Comparison of ENCODE assay signal across 21 mouse cellular contexts in genomic region chr9:50499781-50500180, GRCm38 (mm10). TPM values are rescaled to one million over a fixed set of nuclear protein-coding genes. Genes with fewer than 3 reads are reported as not detected.
DNase-seq lines count a peak whose midpoint lies in the region; ATAC-seq and TF ChIP-seq lines count a peak whose summit lies in the region.
"Had no signal": no experiment of that assay in that cellular context is flagged by ENCODE, and none has a peak within 500 bp of the region (broad histone marks: within the 10 kb centered on the region; RNA-seq: fewer than 3 reads in every experiment).

No protein-coding gene starts in this region.

- H3K36me3 ChIP-seq in hindbrain, embryonic 14.5 days (replicated peaks; ENCODE audit: control insufficient read depth, insufficient read depth), result no peaks in the 10 kb centered on the region
- no peaks in the 10 kb centered on the region for H3K36me3 ChIP-seq in hindbrain, embryonic 10.5 days
- no peaks in the 10 kb centered on the region for H3K36me3 ChIP-seq in midbrain, embryonic 13.5 days
- no peaks in the 10 kb centered on the region for H3K36me3 ChIP-seq in midbrain, postnatal 0 days (ENCODE audit: insufficient read depth, low read length)
- no peaks in the 10 kb centered on the region for H3K36me3 ChIP-seq in myocyte (ENCODE audit: control insufficient read depth, insufficient read depth)
- H3K36me3 ChIP-seq in thymus, adult 2 months (ENCODE audit: control insufficient read depth, insufficient read depth, low read length), result no peaks in the 10 kb centered on the region
- H3K36me3 ChIP-seq: embryonic facial prominence, embryonic 13.5 days; forebrain, embryonic 12.5 days; heart, embryonic 10.5 days; heart, embryonic 15.5 days had no signal

- no peak for ATAC-seq in hindbrain, embryonic 14.5 days (ENCODE audit: low FRiP score)
- no peak for ATAC-seq in midbrain, embryonic 13.5 days
- no peak for ATAC-seq in midbrain, postnatal 0 days (ENCODE audit: low FRiP score)
- ATAC-seq: forebrain, embryonic 16.5 days had no signal

- DNase-seq in hindbrain, embryonic 14.5 days (ENCODE audit: low spot score), result no peak
- DNase-seq in hindbrain, embryonic 10.5 days (ENCODE audit: low spot score), result no peak
- no peak for DNase-seq in midbrain, postnatal 0 days (ENCODE audit: low spot score)
- DNase-seq in thymus, adult 2 months, result no peak
- DNase-seq in kidney, adult 8-10 months, result no peak
- DNase-seq: adrenal gland, adult 2 months; adrenal gland, postnatal 25 days; cerebellum, adult 18-20 months; cerebellum, adult 9-11 months; cerebellum, postnatal 36 days; gastrocnemius, postnatal 10 days; heart, adult 18-20 months; heart, postnatal 14 days had no signal

- no peak overlapping the region for H3K27ac ChIP-seq in hindbrain, embryonic 14.5 days
- no peak overlapping the region for H3K27ac ChIP-seq in hindbrain, embryonic 10.5 days
- no peak overlapping the region for H3K27ac ChIP-seq in midbrain, embryonic 13.5 days
- no peak overlapping the region for H3K27ac ChIP-seq in midbrain, postnatal 0 days (ENCODE audit: low read depth, low read length)
- H3K27ac ChIP-seq in thymus, adult 2 months (ENCODE audit: control insufficient read depth, insufficient read depth, low read length), result no peak overlapping the region
- H3K27ac ChIP-seq: embryonic facial prominence, embryonic 13.5 days; forebrain, embryonic 12.5 days; heart, embryonic 10.5 days; heart, embryonic 15.5 days had no signal

- H3K79me2 ChIP-seq in myocyte (ENCODE audit: control insufficient read depth, insufficient read depth), result no peaks in the 10 kb centered on the region

- no peaks in the 10 kb centered on the region for H3K9me3 ChIP-seq in hindbrain, embryonic 14.5 days (ENCODE audit: control insufficient read depth, low read length)
- no peaks in the 10 kb centered on the region for H3K9me3 ChIP-seq in hindbrain, embryonic 10.5 days
- H3K9me3 ChIP-seq in midbrain, embryonic 13.5 days, result no peaks in the 10 kb centered on the region
- no peaks in the 10 kb centered on the region for H3K9me3 ChIP-seq in midbrain, postnatal 0 days (ENCODE audit: low read length)
- H3K9me3 ChIP-seq: embryonic facial prominence, embryonic 13.5 days; forebrain, embryonic 12.5 days; heart, embryonic 10.5 days; heart, embryonic 15.5 days had no signal

- 84% methylated on average over 3 of the region's 3 CpGs for WGBS in hindbrain, embryonic 14.5 days
- WGBS in hindbrain, embryonic 10.5 days, result 86% methylated on average over 3 of the region's 3 CpGs
- 91% methylated on average over 3 of the region's 3 CpGs for WGBS in midbrain, embryonic 13.5 days
- WGBS in midbrain, postnatal 0 days, result 85% methylated on average over 3 of the region's 3 CpGs
- 83% methylated on average over 3 of the region's 3 CpGs for WGBS in thymus, adult 2 months

- TF ChIP-seq POLR2A in myocyte (IDR thresholded peaks at IDR 0.05; ENCODE audit: insufficient read length, low read depth), result no peak
- no peak for TF ChIP-seq POLR2A in thymus, adult 2 months (IDR thresholded peaks at IDR 0.05; ENCODE audit: control insufficient read depth, extremely low read depth, insufficient read depth, low read length, poor library complexity)

- no peak overlapping the region for H3K9ac ChIP-seq in hindbrain, embryonic 14.5 days
- H3K9ac ChIP-seq in midbrain, embryonic 13.5 days (replicated peaks), result no peak overlapping the region
- no peak overlapping the region for H3K9ac ChIP-seq in midbrain, postnatal 0 days (replicated peaks; ENCODE audit: low read length, poor library complexity, severe bottlenecking)
- H3K9ac ChIP-seq: embryonic facial prominence, embryonic 13.5 days; forebrain, embryonic 12.5 days; heart, embryonic 15.5 days had no signal

- TF ChIP-seq CTCF in midbrain, postnatal 0 days (IDR thresholded peaks at IDR 0.05), result no peak
- TF ChIP-seq CTCF in thymus, adult 2 months (IDR thresholded peaks at IDR 0.05; ENCODE audit: borderline replicate concordance, control insufficient read depth, extremely low read depth, insufficient read depth, low read length, poor library complexity), result no peak

- 0 out of 2 replicates have a peak, but pooled peaks cover 7% of the 10 kb centered on the region for H3K4me1 ChIP-seq in hindbrain, embryonic 14.5 days (replicated peaks; ENCODE audit: control insufficient read depth, insufficient read depth, low read length)
- peaks cover 23% of the 10 kb centered on the region for H3K4me1 ChIP-seq in hindbrain, embryonic 10.5 days (replicated peaks)
- H3K4me1 ChIP-seq in midbrain, embryonic 13.5 days (replicated peaks), result peaks cover 24% of the 10 kb centered on the region
- H3K4me1 ChIP-seq in midbrain, postnatal 0 days (ENCODE audit: insufficient read depth, low read length), result no peaks in the 10 kb centered on the region
- peaks cover 19% of the 10 kb centered on the region for H3K4me1 ChIP-seq in thymus, adult 2 months (replicated peaks; ENCODE audit: control insufficient read depth, insufficient read depth, low read length)

- H3ac ChIP-seq in myocyte (ENCODE audit: control insufficient read depth, insufficient read length), result no peak overlapping the region

- peak overlapping the region; percentile 52; the same call in 1 of the 2 replicates for H3K4me2 ChIP-seq in hindbrain, embryonic 14.5 days (replicated peaks)
- peak overlapping the region; percentile 54; the same call in 1 of the 2 replicates for H3K4me2 ChIP-seq in midbrain, embryonic 13.5 days (replicated peaks)
- H3K4me2 ChIP-seq in midbrain, postnatal 0 days (ENCODE audit: low read depth, low read length, poor library complexity, severe bottlenecking), result no peak overlapping the region
- H3K4me2 ChIP-seq in myocyte (ENCODE audit: low read depth), result peak overlapping the region; percentile 77
- H3K4me2 ChIP-seq: embryonic facial prominence, embryonic 13.5 days had no signal

- no peak overlapping the region for H3K4me3 ChIP-seq in hindbrain, embryonic 14.5 days (replicated peaks; ENCODE audit: low read length)
- no peak overlapping the region for H3K4me3 ChIP-seq in hindbrain, embryonic 10.5 days
- no peak overlapping the region for H3K4me3 ChIP-seq in midbrain, embryonic 13.5 days (replicated peaks)
- H3K4me3 ChIP-seq in midbrain, postnatal 0 days (ENCODE audit: low read depth, low read length), result no peak overlapping the region
- H3K4me3 ChIP-seq in myocyte, result peak overlapping the region; percentile 33
- H3K4me3 ChIP-seq in thymus, adult 2 months (ENCODE audit: control insufficient read depth, insufficient read depth, low read length), result no peak overlapping the region
- H3K4me3 ChIP-seq: embryonic facial prominence, embryonic 13.5 days; forebrain, embryonic 12.5 days; heart, embryonic 15.5 days had no signal

- H3K27me3 ChIP-seq in hindbrain, embryonic 14.5 days (ENCODE audit: control insufficient read depth, insufficient read depth, low read length), result no peaks in the 10 kb centered on the region
- no peaks in the 10 kb centered on the region for H3K27me3 ChIP-seq in hindbrain, embryonic 10.5 days (ENCODE audit: insufficient read depth, poor library complexity, severe bottlenecking)
- H3K27me3 ChIP-seq in midbrain, embryonic 13.5 days, result no peaks in the 10 kb centered on the region
- no peaks in the 10 kb centered on the region for H3K27me3 ChIP-seq in midbrain, postnatal 0 days (ENCODE audit: insufficient read depth, low read length)
- H3K27me3 ChIP-seq in myocyte (ENCODE audit: control insufficient read depth, insufficient read depth, insufficient read length), result no peaks in the 10 kb centered on the region
- H3K27me3 ChIP-seq in thymus, adult 2 months (ENCODE audit: control insufficient read depth, insufficient read depth, low read length), result no peaks in the 10 kb centered on the region
- H3K27me3 ChIP-seq: embryonic facial prominence, embryonic 13.5 days; forebrain, embryonic 12.5 days; heart, embryonic 15.5 days had no signal

TF ChIP-seq in myocyte, 11 proteins besides CTCF, POLR2A, EP300 and RAD21 (continues in another document):
- TF ChIP-seq TCF3 (IDR thresholded peaks at IDR 0.05; ENCODE audit: insufficient read length, low read depth), result no peak

RNA-seq across cellular contexts. Expression of gene Plet1, which starts 5.5 kb away (rescaled TPM):
- polyA plus RNA-seq in hindbrain, embryonic 14.5 days (2014; fragmentation: Nextera tagmentation; extraction: Ambion mirVana), result 0.24 and 0.43 TPM in 2 replicates
- polyA plus RNA-seq in hindbrain, embryonic 10.5 days (2016; fragmentation: Nextera tagmentation; extraction: Ambion mirVana), result 1.0 and 1.2 TPM in 2 replicates
- polyA plus RNA-seq in midbrain, embryonic 13.5 days (2015; fragmentation: Nextera tagmentation; extraction: Ambion mirVana), result 0.43 and 0.58 TPM in 2 replicates
- 0.33 TPM in 1 of 2 replicates, not detected in the other for total RNA-seq in midbrain, postnatal 0 days (2014; rRNA removed)
- 0.52 and 0.80 TPM in 2 replicates for polyA plus RNA-seq in midbrain, postnatal 0 days (2015; fragmentation: Nextera tagmentation; extraction: Ambion mirVana)
- 7.9 TPM for polyA plus RNA-seq in myocyte (2012; fragmentation: generic; extraction: Trizol)
- polyA plus RNA-seq in thymus, adult 2 months (2012; rRNA removed), result 7.5 and 8.0 TPM in 2 replicates
- total RNA-seq: gastrocnemius, postnatal 10 days; gastrocnemius, postnatal 4 days had no signal
- polyA plus RNA-seq: adrenal gland, adult 2 months had no signal

RNA-seq across cellular contexts. Expression of gene Pts, which starts 28.7 kb away (rescaled TPM):
- 96.7 and 120 TPM in 2 replicates for polyA plus RNA-seq in hindbrain, embryonic 14.5 days (2014; fragmentation: Nextera tagmentation; extraction: Ambion mirVana)
- 82.4 and 93.7 TPM in 2 replicates for polyA plus RNA-seq in hindbrain, embryonic 10.5 days (2016; fragmentation: Nextera tagmentation; extraction: Ambion mirVana)
- 115 and 123 TPM in 2 replicates for polyA plus RNA-seq in midbrain, embryonic 13.5 days (2015; fragmentation: Nextera tagmentation; extraction: Ambion mirVana)
- total RNA-seq in midbrain, postnatal 0 days (2014; rRNA removed), result 76.6 and 82.3 TPM in 2 replicates
- 116 and 119 TPM in 2 replicates for polyA plus RNA-seq in midbrain, postnatal 0 days (2015; fragmentation: Nextera tagmentation; extraction: Ambion mirVana)
- 29.4 TPM for polyA plus RNA-seq in myocyte (2012; fragmentation: generic; extraction: Trizol)
- 45.0 and 51.0 TPM in 2 replicates for polyA plus RNA-seq in thymus, adult 2 months (2012; rRNA removed)

RNA-seq across cellular contexts. Expression of gene Il18, which starts 54.8 kb away (rescaled TPM):
- polyA plus RNA-seq in hindbrain, embryonic 14.5 days (2014; fragmentation: Nextera tagmentation; extraction: Ambion mirVana), result 18.6 and 19.2 TPM in 2 replicates
- polyA plus RNA-seq in hindbrain, embryonic 10.5 days (2016; fragmentation: Nextera tagmentation; extraction: Ambion mirVana), result 2.8 and 5.9 TPM in 2 replicates
- polyA plus RNA-seq in midbrain, embryonic 13.5 days (2015; fragmentation: Nextera tagmentation; extraction: Ambion mirVana), result 27.3 and 29.4 TPM in 2 replicates
- total RNA-seq in midbrain, postnatal 0 days (2014; rRNA removed), result 18.2 and 20.5 TPM in 2 replicates
- polyA plus RNA-seq in midbrain, postnatal 0 days (2015; fragmentation: Nextera tagmentation; extraction: Ambion mirVana), result 35.0 and 37.8 TPM in 2 replicates
- 1.9 TPM for polyA plus RNA-seq in myocyte (2012; fragmentation: generic; extraction: Trizol)
- polyA plus RNA-seq in thymus, adult 2 months (2012; rRNA removed), result 3.2 and 5.0 TPM in 2 replicates

RNA-seq across cellular contexts. Expression of gene Bco2, which starts 55.2 kb away (rescaled TPM):
- 0.25 and 0.35 TPM in 2 replicates for polyA plus RNA-seq in hindbrain, embryonic 14.5 days (2014; fragmentation: Nextera tagmentation; extraction: Ambion mirVana)
- 0.10 and 0.18 TPM in 2 replicates for polyA plus RNA-seq in hindbrain, embryonic 10.5 days (2016; fragmentation: Nextera tagmentation; extraction: Ambion mirVana)
- polyA plus RNA-seq in midbrain, embryonic 13.5 days (2015; fragmentation: Nextera tagmentation; extraction: Ambion mirVana), result 0.28 and 0.34 TPM in 2 replicates
- total RNA-seq in midbrain, postnatal 0 days (2014; rRNA removed), result 0.14 and 0.49 TPM in 2 replicates
- 0.42 and 0.48 TPM in 2 replicates for polyA plus RNA-seq in midbrain, postnatal 0 days (2015; fragmentation: Nextera tagmentation; extraction: Ambion mirVana)
- polyA plus RNA-seq in myocyte (2012; fragmentation: generic; extraction: Trizol), result 0.02 TPM
- 0.23 and 0.38 TPM in 2 replicates for polyA plus RNA-seq in thymus, adult 2 months (2012; rRNA removed)
